Mouse (Mus musculus): ENCODE results near the gene Lactb. TPM values are rescaled to one million over a fixed set of nuclear protein-coding genes. Genes with fewer than 3 reads are reported as not detected.

The Lactb gene
- 24.2 to 38.2 TPM (median 33.3 TPM) in 3 replicates for total RNA-seq (2017)

DNA sequence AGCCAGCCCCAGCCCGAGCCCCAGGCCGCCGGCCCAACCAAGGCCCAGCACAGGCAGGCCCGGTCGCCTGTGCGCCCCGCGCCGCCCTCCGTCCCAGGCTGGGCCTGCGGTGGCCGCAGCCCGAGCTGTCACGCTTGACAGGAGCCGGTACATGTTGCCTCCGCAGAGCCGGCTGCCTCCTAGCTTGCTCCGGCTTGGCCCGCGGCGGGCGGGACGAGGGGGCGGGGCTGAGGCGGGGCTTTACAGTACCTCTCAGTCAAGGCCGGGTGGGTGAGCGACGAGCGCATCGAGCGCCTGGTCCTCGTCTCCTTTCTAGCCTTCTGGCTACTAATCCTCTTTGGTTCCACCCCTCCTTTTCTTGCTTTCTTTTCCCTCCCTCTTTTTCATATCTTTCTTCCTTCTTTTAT, at the start of gene Lactb:
Gene Lactb, minus strand, starts transcription at position 246 of the 407 bp plus-strand sequence.
- ATAC-seq (replicated peaks; ENCODE audit: insufficient number of reproducible peaks, low FRiP score, low TSS enrichment, poor library complexity, severe bottlenecking), result peak; percentile 83

DNA sequence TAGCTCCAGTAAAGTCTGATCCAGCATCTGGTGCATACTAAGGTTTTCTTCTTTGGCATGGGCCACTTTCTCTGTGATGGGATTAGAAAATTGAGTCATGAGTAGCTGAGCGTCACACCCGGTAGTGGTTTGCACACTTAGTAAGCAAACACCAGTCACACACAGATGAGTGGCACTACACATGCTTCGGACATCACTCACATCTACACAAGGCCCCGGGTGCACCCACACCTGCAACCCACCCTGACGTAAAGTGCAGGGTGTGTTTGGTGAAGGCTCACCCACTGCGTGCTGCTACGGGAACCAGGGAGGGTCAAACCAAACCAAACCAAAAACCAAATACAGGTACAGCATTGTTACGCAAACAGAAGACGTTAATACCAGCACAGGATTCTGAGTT, 48.1 kb upstream of the Lactb start:
- ATAC-seq (replicated peaks; ENCODE audit: insufficient number of reproducible peaks, low FRiP score, low TSS enrichment, poor library complexity, severe bottlenecking), result no peak

GRCm38 (mm10) chr9:67020063-67020462, 44.8 kb upstream of the Lactb start:
- ATAC-seq (replicated peaks; ENCODE audit: insufficient number of reproducible peaks, low FRiP score, low TSS enrichment, poor library complexity, severe bottlenecking), result no peak

- no peak for ATAC-seq (replicated peaks; ENCODE audit: insufficient number of reproducible peaks, low FRiP score, low TSS enrichment, poor library complexity, severe bottlenecking)
These were observed 38.2 kb upstream of the Lactb start for GRCm38 (mm10) chr9:67013501-67013900.

- ATAC-seq (replicated peaks; ENCODE audit: insufficient number of reproducible peaks, low FRiP score, low TSS enrichment, poor library complexity, severe bottlenecking), result no peak
These were observed 37.2 kb upstream of the Lactb start for GRCm38 (mm10) chr9:67012470-67012869.

GRCm38 (mm10) chr9:67011483-67011882, 36.2 kb upstream of the Lactb start:
- no peak for ATAC-seq (replicated peaks; ENCODE audit: insufficient number of reproducible peaks, low FRiP score, low TSS enrichment, poor library complexity, severe bottlenecking)

DNA sequence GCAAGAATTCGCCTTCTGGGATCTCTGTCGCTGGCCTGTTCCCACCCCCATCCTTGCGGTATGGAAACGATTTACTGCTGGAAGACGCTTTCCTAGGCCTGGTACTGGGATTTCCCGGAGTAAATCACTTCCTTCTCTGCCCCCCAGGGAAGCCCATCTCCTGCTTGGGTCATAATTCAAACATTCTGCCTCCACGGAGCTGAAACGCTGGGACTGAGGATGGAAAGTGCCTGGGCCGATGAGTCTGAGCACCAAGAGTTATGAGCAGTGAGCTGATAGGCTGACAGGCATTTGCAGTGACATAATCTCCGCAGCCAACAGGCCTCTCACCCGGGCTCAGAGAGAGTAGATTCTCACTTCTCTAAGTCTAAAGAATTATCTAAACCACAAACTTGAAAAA, 33.5 kb upstream of the Lactb start:
- no peak for ATAC-seq (replicated peaks; ENCODE audit: insufficient number of reproducible peaks, low FRiP score, low TSS enrichment, poor library complexity, severe bottlenecking)

GRCm38 (mm10) chr9:67006376-67006775, 31.1 kb upstream of the Lactb start:
- no peak for ATAC-seq (replicated peaks; ENCODE audit: insufficient number of reproducible peaks, low FRiP score, low TSS enrichment, poor library complexity, severe bottlenecking)

- ATAC-seq (replicated peaks; ENCODE audit: insufficient number of reproducible peaks, low FRiP score, low TSS enrichment, poor library complexity, severe bottlenecking), result no peak
These were observed 30.0 kb upstream of the Lactb start for GRCm38 (mm10) chr9:67005161-67005742.

- no peak for ATAC-seq (replicated peaks; ENCODE audit: insufficient number of reproducible peaks, low FRiP score, low TSS enrichment, poor library complexity, severe bottlenecking)
These were observed 28.4 kb upstream of the Lactb start for GRCm38 (mm10) chr9:67003656-67004055.

DNA sequence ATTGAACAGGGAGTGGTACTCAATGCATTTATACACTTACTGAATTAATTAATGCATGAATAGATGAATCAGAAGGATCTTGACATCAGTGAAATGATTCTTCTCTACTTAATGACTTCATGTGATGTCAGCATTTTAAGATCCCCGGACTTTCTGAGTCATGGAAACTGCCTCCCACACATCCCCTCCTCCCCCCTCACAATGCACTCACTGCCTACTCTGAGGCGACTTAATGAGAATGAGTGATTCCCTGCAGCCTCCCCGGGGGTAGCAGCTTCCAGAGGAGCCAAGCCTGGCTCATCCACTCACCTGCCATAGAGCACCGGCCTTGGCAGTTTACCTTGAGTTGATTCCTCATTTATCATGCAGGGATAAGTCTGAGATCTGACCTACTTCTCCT, 27.9 kb upstream of the Lactb start:
- ATAC-seq (replicated peaks; ENCODE audit: insufficient number of reproducible peaks, low FRiP score, low TSS enrichment, poor library complexity, severe bottlenecking), result no peak

GRCm38 (mm10) chr9:67001506-67001905, 26.2 kb upstream of the Lactb start:
- no peak for ATAC-seq (replicated peaks; ENCODE audit: insufficient number of reproducible peaks, low FRiP score, low TSS enrichment, poor library complexity, severe bottlenecking)

GRCm38 (mm10) chr9:67001050-67001449, 25.8 kb upstream of the Lactb start:
- ATAC-seq (replicated peaks; ENCODE audit: insufficient number of reproducible peaks, low FRiP score, low TSS enrichment, poor library complexity, severe bottlenecking), result peak; percentile 94

DNA sequence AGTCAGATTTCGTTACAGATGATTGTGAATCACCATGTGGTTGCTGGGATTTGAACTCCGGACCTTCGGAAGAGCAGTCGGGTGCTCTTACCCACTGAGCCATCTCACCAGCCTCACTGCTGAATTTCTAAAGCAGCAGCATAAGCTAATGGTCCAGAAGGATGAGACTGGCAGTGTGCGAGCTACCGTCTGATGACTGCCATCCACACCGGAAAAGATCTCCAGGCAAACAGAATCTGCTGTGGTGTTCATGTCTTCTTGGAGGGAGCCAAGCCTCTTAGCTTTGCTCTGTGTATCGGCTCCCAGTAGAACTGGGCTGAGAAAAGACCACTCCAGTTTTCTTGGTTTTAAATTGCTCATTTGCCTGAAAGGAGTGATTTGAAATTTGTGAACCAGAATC, 24.4 kb upstream of the Lactb start:
- no peak for ATAC-seq (replicated peaks; ENCODE audit: insufficient number of reproducible peaks, low FRiP score, low TSS enrichment, poor library complexity, severe bottlenecking)

DNA sequence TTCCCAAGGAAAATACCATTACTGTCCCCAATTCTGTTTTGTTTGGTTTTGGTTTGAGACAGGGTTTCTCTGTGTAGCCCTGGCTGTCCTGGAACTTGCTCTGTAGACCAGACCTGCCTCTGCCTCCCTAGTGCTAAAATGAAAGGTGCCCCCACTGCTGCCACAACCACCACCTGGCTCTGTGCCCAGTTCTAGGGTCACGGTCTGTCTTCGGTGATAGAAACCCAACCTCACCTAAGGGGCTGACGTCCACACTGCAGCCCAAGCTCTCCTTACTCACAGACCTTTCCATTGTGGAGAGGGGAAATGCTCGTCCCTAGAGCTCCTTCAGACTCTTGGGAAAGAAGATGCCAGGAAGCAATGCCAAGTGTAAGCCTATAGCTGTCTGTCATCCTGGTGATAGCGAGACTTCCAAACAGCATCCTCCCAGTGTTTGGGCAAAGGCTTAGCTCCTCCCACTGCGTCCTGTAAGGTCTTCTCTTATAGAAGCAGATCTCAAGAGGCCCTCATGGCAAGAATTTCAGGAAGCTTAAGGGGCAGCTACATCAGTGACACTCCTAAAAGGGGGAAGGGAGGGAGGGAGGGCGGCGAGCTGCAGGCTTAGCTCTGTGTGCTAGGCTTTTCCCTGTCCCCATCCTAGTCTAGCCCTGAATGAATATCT, 16.6 kb upstream of the Lactb start:
- ATAC-seq (replicated peaks; ENCODE audit: insufficient number of reproducible peaks, low FRiP score, low TSS enrichment, poor library complexity, severe bottlenecking), result no peak

GRCm38 (mm10) chr9:66991021-66991749, 15.9 kb upstream of the Lactb start:
- ATAC-seq (replicated peaks; ENCODE audit: insufficient number of reproducible peaks, low FRiP score, low TSS enrichment, poor library complexity, severe bottlenecking), result no peak

GRCm38 (mm10) chr9:66990046-66990445, 14.8 kb upstream of the Lactb start:
- ATAC-seq (replicated peaks; ENCODE audit: insufficient number of reproducible peaks, low FRiP score, low TSS enrichment, poor library complexity, severe bottlenecking), result no peak

DNA sequence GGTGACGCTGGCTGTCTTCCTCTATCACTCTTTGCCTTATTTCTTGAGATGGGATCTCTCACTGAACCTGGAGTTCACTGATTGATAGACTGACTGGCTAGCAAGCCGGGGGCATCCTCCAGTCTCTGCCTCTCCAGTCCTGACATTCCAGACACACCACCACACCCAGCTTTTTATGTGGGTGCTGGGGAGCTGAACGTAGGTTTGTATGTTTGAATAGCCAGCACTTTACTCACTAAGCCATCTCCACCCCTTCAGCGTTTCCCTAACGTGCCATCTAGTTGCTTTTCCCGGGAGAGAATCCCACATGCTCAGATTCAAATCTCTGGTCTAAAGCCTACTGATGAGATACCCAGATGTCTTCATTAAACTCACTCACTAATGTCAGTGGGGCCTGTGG, 14.3 kb upstream of the Lactb start:
- ATAC-seq (replicated peaks; ENCODE audit: insufficient number of reproducible peaks, low FRiP score, low TSS enrichment, poor library complexity, severe bottlenecking), result no peak

- ATAC-seq (replicated peaks; ENCODE audit: insufficient number of reproducible peaks, low FRiP score, low TSS enrichment, poor library complexity, severe bottlenecking), result no peak
These were observed 13.7 kb upstream of the Lactb start for GRCm38 (mm10) chr9:66988888-66989414.
